Comparison of ENCODE assay signal across 9 mouse cellular contexts in the genomic region with DNA sequence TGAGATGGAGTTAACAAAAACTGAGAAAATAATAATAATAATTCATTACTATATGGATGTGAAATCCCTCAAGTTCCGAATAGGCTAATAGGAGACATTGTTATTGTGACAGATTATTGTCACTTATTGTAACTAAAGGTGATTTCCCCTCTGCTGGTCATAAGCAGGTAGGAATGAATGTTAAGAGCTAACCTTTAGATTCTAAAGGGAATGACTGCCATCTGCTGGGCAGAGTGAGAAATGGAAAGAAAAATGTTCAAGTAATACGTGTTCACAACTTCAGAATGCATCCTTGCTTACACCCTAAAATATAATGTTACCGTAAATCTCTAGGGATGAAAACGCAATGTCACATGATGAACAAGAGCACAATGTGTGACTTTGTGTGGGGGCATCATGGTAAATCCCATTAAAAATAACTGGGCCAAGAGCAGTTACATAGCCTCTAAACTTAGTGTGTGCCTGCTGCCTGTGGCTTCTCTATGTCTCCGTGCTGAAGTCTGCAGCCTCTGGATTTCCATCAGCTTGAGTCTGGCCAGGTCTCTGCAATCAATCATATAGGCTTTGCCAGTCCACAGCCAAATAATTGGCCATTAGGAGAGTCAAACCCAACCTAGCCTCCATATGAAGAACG. TPM values are rescaled to one million over a fixed set of nuclear protein-coding genes. Genes with fewer than 3 reads are reported as not detected.
A peak's percentile ranks its signal among the peaks of the same experiment; 100 is the strongest.
DNase-seq lines count a peak whose midpoint lies in the region; ATAC-seq and TF ChIP-seq lines count a peak whose summit lies in the region.
"Had no signal": no experiment of that assay in that cellular context is flagged by ENCODE, and none has a peak within 500 bp of the region (broad histone marks: within the 10 kb centered on the region; RNA-seq: fewer than 3 reads in every experiment).

No protein-coding gene starts in this region.

- no peaks in the 10 kb centered on the region for H3K36me3 ChIP-seq in forebrain, postnatal 0 days (ENCODE audit: insufficient read depth)
- no peaks in the 10 kb centered on the region for H3K36me3 ChIP-seq in kidney, embryonic 15.5 days
- H3K36me3 ChIP-seq in midbrain, embryonic 13.5 days, result no peaks in the 10 kb centered on the region
- H3K36me3 ChIP-seq: embryonic facial prominence, embryonic 13.5 days had no signal

- no peak for TF ChIP-seq POLR2A in bone marrow, adult 2 months (IDR thresholded peaks at IDR 0.05; ENCODE audit: borderline replicate concordance, control insufficient read depth, low read depth, low read length)

- no peak overlapping the region for H3K4me3 ChIP-seq in bone marrow, adult 2 months (replicated peaks; ENCODE audit: control insufficient read depth, low read depth, low read length)
- H3K4me3 ChIP-seq in forebrain, postnatal 0 days (ENCODE audit: low read depth, low read length), result no peak overlapping the region
- no peak overlapping the region for H3K4me3 ChIP-seq in kidney, embryonic 15.5 days (replicated peaks)
- no peak overlapping the region for H3K4me3 ChIP-seq in midbrain, embryonic 13.5 days (replicated peaks)
- H3K4me3 ChIP-seq: embryonic facial prominence, embryonic 13.5 days had no signal

- WGBS in bone marrow, adult 2 months, result 25% methylated on average over 6 of the region's 6 CpGs
- 27% methylated on average over 6 of the region's 6 CpGs for WGBS in forebrain, postnatal 0 days
- WGBS in kidney, embryonic 15.5 days, result 18% methylated on average over 6 of the region's 6 CpGs
- 29% methylated on average over 6 of the region's 6 CpGs for WGBS in midbrain, embryonic 13.5 days

- H3K4me2 ChIP-seq in forebrain, postnatal 0 days (ENCODE audit: low read depth), result no peak overlapping the region
- no peak overlapping the region for H3K4me2 ChIP-seq in kidney, embryonic 15.5 days
- H3K4me2 ChIP-seq in midbrain, embryonic 13.5 days (replicated peaks), result no peak overlapping the region
- H3K4me2 ChIP-seq: embryonic facial prominence, embryonic 13.5 days had no signal

- no peaks in the 10 kb centered on the region for H3K9me3 ChIP-seq in forebrain, postnatal 0 days (ENCODE audit: low read length)
- H3K9me3 ChIP-seq in kidney, embryonic 15.5 days (replicated peaks), result no peaks in the 10 kb centered on the region
- no peaks in the 10 kb centered on the region for H3K9me3 ChIP-seq in midbrain, embryonic 13.5 days
- H3K9me3 ChIP-seq: embryonic facial prominence, embryonic 13.5 days had no signal

- DNase-seq in left cerebral cortex, adult 18-20 months (ENCODE audit: low spot score in 2 of 2), result peak; percentile 38 to 61
- no peak for DNase-seq in left cerebral cortex, adult 11 months (ENCODE audit: low spot score)
- DNase-seq in forebrain, postnatal 0 days, result peak; percentile 87
- DNase-seq in urinary bladder, adult 18-20 months (ENCODE audit: low spot score in 2 of 2), result no peak

- peaks cover 3% of the 10 kb centered on the region; the same call in 1 of the 2 replicates for H3K27me3 ChIP-seq in forebrain, postnatal 0 days (ENCODE audit: insufficient read depth, low read length)
- H3K27me3 ChIP-seq in kidney, embryonic 15.5 days, result peaks cover 9% of the 10 kb centered on the region; the same call in 1 of the 2 replicates
- H3K27me3 ChIP-seq in midbrain, embryonic 13.5 days, result peaks cover 3% of the 10 kb centered on the region; the same call in 1 of the 2 replicates

- no peak overlapping the region for H3K27ac ChIP-seq in bone marrow, adult 2 months (ENCODE audit: control insufficient read depth, insufficient read depth, low read depth, low read length, poor library complexity)
- H3K27ac ChIP-seq in forebrain, postnatal 0 days (ENCODE audit: low read depth, low read length), result no peak overlapping the region
- no peak overlapping the region for H3K27ac ChIP-seq in kidney, embryonic 15.5 days
- no peak overlapping the region for H3K27ac ChIP-seq in midbrain, embryonic 13.5 days
- H3K27ac ChIP-seq: embryonic facial prominence, embryonic 13.5 days had no signal

- H3K9ac ChIP-seq in forebrain, postnatal 0 days, result no peak overlapping the region
- H3K9ac ChIP-seq in kidney, embryonic 15.5 days, result no peak overlapping the region
- H3K9ac ChIP-seq in midbrain, embryonic 13.5 days (replicated peaks), result no peak overlapping the region
- H3K9ac ChIP-seq: embryonic facial prominence, embryonic 13.5 days had no signal

- ATAC-seq in CD4-positive, CD25-positive, alpha-beta regulatory T cell, adult 4 months, result peak; percentile 85
- peak; percentile 51; the same call in 1 of the 2 replicates for ATAC-seq in forebrain, postnatal 0 days
- ATAC-seq in kidney, embryonic 15.5 days (replicated peaks; ENCODE audit: low FRiP score), result 0 out of 2 replicates have a peak, but pooled peaks have one; percentile 24
- ATAC-seq in midbrain, embryonic 13.5 days, result peak; percentile 73

- no peaks in the 10 kb centered on the region for H3K4me1 ChIP-seq in bone marrow, adult 2 months (ENCODE audit: control insufficient read depth, insufficient read depth, low read length)
- no peaks in the 10 kb centered on the region for H3K4me1 ChIP-seq in forebrain, postnatal 0 days (ENCODE audit: insufficient read depth)
- peaks cover 16% of the 10 kb centered on the region for H3K4me1 ChIP-seq in kidney, embryonic 15.5 days
- no peaks in the 10 kb centered on the region for H3K4me1 ChIP-seq in midbrain, embryonic 13.5 days (replicated peaks)

- TF ChIP-seq CTCF in bone marrow, adult 2 months (IDR thresholded peaks at IDR 0.05; ENCODE audit: control insufficient read depth, insufficient read depth, low read length), result 0 out of 2 replicates have a peak, but pooled peaks have one; percentile 12
- peak; percentile 90 for TF ChIP-seq CTCF in forebrain, postnatal 0 days (IDR thresholded peaks at IDR 0.05; ENCODE audit: low read depth)

RNA-seq across cellular contexts. Expression of a gene that starts 38.2 kb away (rescaled TPM):
- 1 to 10 TPM; 1.2 to 2.1 TPM for total RNA-seq in left cerebral cortex, adult 18-20 months (2021)
- polyA plus RNA-seq in CD4-positive, CD25-positive, alpha-beta regulatory T cell, adult 4 months (2017; shearing (Covaris generic)), result not detected
- polyA plus RNA-seq in bone marrow, adult 2 months (2011; ENCODE audit: insufficient read depth, insufficient read length, low replicate concordance, missing spikeins), result not detected in 2 replicates
- total RNA-seq in forebrain, postnatal 0 days (2014; rRNA removed), result 1.8 and 2.2 TPM in 2 replicates
- 8.4 and 10.2 TPM in 2 replicates for polyA plus RNA-seq in forebrain, postnatal 0 days (2015; fragmentation: Nextera tagmentation; extraction: Ambion mirVana)
- 4.2 and 5.3 TPM in 2 replicates for polyA plus RNA-seq in kidney, embryonic 15.5 days (2015; fragmentation: Nextera tagmentation; extraction: Ambion mirVana)
- polyA plus RNA-seq in midbrain, embryonic 13.5 days (2015; fragmentation: Nextera tagmentation; extraction: Ambion mirVana), result 3.5 and 5.3 TPM in 2 replicates

RNA-seq across cellular contexts. Expression of a gene that starts 38.6 kb away (rescaled TPM):
- 10 to 100 TPM; 71.9 to 76.7 TPM for total RNA-seq in left cerebral cortex, adult 18-20 months (2021)
- polyA plus RNA-seq in CD4-positive, CD25-positive, alpha-beta regulatory T cell, adult 4 months (2017; shearing (Covaris generic)), result 100 to 1,000 TPM; 114 to 129 TPM
- 12.1 and 19.3 TPM in 2 replicates for polyA plus RNA-seq in bone marrow, adult 2 months (2011; ENCODE audit: insufficient read depth, insufficient read length, low replicate concordance, missing spikeins)
- total RNA-seq in forebrain, postnatal 0 days (2014; rRNA removed), result 39.4 and 48.5 TPM in 2 replicates
- 29.9 and 39.3 TPM in 2 replicates for polyA plus RNA-seq in forebrain, postnatal 0 days (2015; fragmentation: Nextera tagmentation; extraction: Ambion mirVana)
- polyA plus RNA-seq in kidney, embryonic 15.5 days (2015; fragmentation: Nextera tagmentation; extraction: Ambion mirVana), result 95.9 and 104 TPM in 2 replicates
- 58.4 and 61.9 TPM in 2 replicates for polyA plus RNA-seq in midbrain, embryonic 13.5 days (2015; fragmentation: Nextera tagmentation; extraction: Ambion mirVana)

Comparison
In these comparisons a context has a peak if more than half of its experiments do, and no peak if none do; other contexts are left out.
1. DNase-seq: peak in left cerebral cortex, adult 18-20 months (2 of 2) and forebrain, postnatal 0 days (single experiment); none in left cerebral cortex, adult 11 months (single experiment) and urinary bladder, adult 18-20 months (0 of 2).
2. ATAC-seq: peak in every context shown above with its lines; median percentile 85 in CD4-positive, CD25-positive, alpha-beta regulatory T cell, adult 4 months; 73 in midbrain, embryonic 13.5 days; 51 in forebrain, postnatal 0 days; 24 in kidney, embryonic 15.5 days.